Mouse (Mus musculus) C2C12 (cell line): ENCODE measurements around the gene Pygo2. TPM values are rescaled to one million over a fixed set of nuclear protein-coding genes. Genes with fewer than 3 reads are reported as not detected.
"Not testable (repeated sequence)": the region's sequence is repeated elsewhere in the genome, so short reads cannot be mapped to it uniquely, and the experiment has no call there.

Experiments
- H3K27me3 ChIP-seq: one replicate; pipeline ENCODE4 v1.6.1; 2011; ENCODE audit not compliant: control insufficient read depth, insufficient read depth, insufficient read length
- H3K36me3 ChIP-seq: one replicate; pipeline ENCODE4 v1.6.1; 2011; ENCODE audit not compliant: control insufficient read depth, insufficient read depth
- H3K4me3 ChIP-seq: one replicate; pipeline ENCODE4 v1.5.1; 2011; ENCODE audit warnings: mild to moderate bottlenecking, control low read depth; ENCODE audit not compliant: poor library complexity, insufficient read depth, severe bottlenecking
- H3K79me2 ChIP-seq: one replicate; pipeline ENCODE4 v1.6.1; 2011; ENCODE audit not compliant: control insufficient read depth, insufficient read depth
- H3K79me3 ChIP-seq: one replicate; pipeline ENCODE4 v1.6.1; 2011; ENCODE audit warnings: low read depth, control low read depth
- H3ac ChIP-seq: one replicate; pipeline ENCODE3; 2011; ENCODE audit warnings: low read depth; ENCODE audit not compliant: control insufficient read depth, insufficient read length
- CEBPB ChIP-seq: IDR thresholded peaks from one replicate; pipeline ENCODE4 v1.6.1; 2011; ENCODE audit warnings: low read depth, mild to moderate bottlenecking, control low read depth, moderate library complexity
- CTCF ChIP-seq: IDR thresholded peaks from one replicate; pipeline ENCODE4 v1.5.1; 2011; ENCODE audit not compliant: control insufficient read depth, insufficient read depth, insufficient read length
- FOSL1 ChIP-seq: IDR thresholded peaks from one replicate; pipeline ENCODE4 v1.8.0; 2011; ENCODE audit warnings: mild to moderate bottlenecking, low read length; ENCODE audit not compliant: poor library complexity, insufficient read depth, severe bottlenecking
- MAX ChIP-seq: IDR thresholded peaks from one replicate; pipeline ENCODE4 v1.6.1; 2011; ENCODE audit warnings: mild to moderate bottlenecking, control low read depth
- MYOD1 ChIP-seq: IDR thresholded peaks from one replicate; pipeline ENCODE4 v1.6.1; 2011; ENCODE audit warnings: low read depth; ENCODE audit not compliant: control insufficient read depth, insufficient read length
- MYOG ChIP-seq: IDR thresholded peaks from one replicate; pipeline ENCODE4 v1.6.1; 2011; ENCODE audit not compliant: control insufficient read depth, insufficient read length; ENCODE audit errors: extremely low read depth
- USF1 ChIP-seq: IDR thresholded peaks from one replicate; pipeline ENCODE4 v1.6.1; 2011; ENCODE audit warnings: low read depth, mild to moderate bottlenecking, control low read depth, moderate library complexity
- polyA plus RNA-seq: library from polyadenylated mRNA; unstranded; fragments of >200 nt; fragmentation: generic; extraction: Trizol; gene quantifications from one replicate; pipeline ENCODE4 v1.2.1, GENCODE M21; 2012; ENCODE audit warnings: missing spikeins

Pygo2 gene
- polyA plus RNA-seq, 1 experiment: 53.1 TPM

- Histone ChIP-seq H3K27me3 (no peaks in the 10 kb centered on the region), H3K4me3 (no peak overlapping the region), H3K36me3 (peaks cover 55% of the 10 kb centered on the region), H3K79me2 (peaks cover 51% of the 10 kb centered on the region), H3ac (no peak overlapping the region), H3K79me3 (peaks cover 26% of the 10 kb centered on the region)
- TF ChIP-seq USF1: no peak
- no peak for TF ChIP-seq FOSL1
- TF ChIP-seq MYOD1: no peak
- no peak for TF ChIP-seq CEBPB
- no peak for TF ChIP-seq CTCF
- TF ChIP-seq MAX: no peak
- TF ChIP-seq MYOG: no peak
These were observed 4.1 kb upstream of the Pygo2 start for GRCm38 (mm10) chr3:89425876-89426275.

GRCm38 (mm10) chr3:89429021-89429420, 993 bp upstream of the Pygo2 start:
- Histone ChIP-seq H3K79me2 (peaks cover 51% of the 10 kb centered on the region), H3K36me3 (peaks cover 59% of the 10 kb centered on the region), H3K79me3 (peaks cover 33% of the 10 kb centered on the region)
- H3ac ChIP-seq, H3K27me3 ChIP-seq, H3K4me3 ChIP-seq: not testable (repeated sequence)

DNA sequence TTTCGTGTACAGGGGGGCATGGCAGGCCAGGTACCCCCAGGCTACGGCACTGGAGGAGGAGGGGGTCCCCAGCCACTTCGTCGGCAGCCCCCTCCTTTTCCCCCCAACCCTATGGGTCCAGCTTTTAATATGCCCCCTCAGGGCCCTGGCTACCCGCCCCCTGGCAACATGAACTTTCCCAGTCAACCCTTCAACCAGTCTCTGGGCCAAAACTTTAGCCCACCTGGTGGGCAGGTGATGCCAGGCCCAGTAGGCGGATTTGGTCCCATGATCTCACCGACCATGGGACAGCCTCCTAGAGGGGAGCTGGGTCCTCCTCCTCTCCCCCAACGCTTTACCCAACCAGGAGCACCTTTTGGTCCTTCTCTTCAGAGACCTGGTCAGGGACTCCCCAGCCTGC, 2.6 kb downstream of the Pygo2 start:
- peaks cover 33% of the 10 kb centered on the region for H3K79me3 ChIP-seq
- no peaks in the 10 kb centered on the region for H3K27me3 ChIP-seq
- H3K36me3 ChIP-seq: peaks cover 30% of the 10 kb centered on the region
- no peak for TF ChIP-seq MYOG
- no peak for TF ChIP-seq USF1
- no peak for TF ChIP-seq CEBPB
- TF ChIP-seq MYOD1: no peak
- no peak for TF ChIP-seq MAX
- TF ChIP-seq CTCF: no peak
- no peak for TF ChIP-seq FOSL1
- no peak overlapping the region for H3ac ChIP-seq
- peaks cover 48% of the 10 kb centered on the region for H3K79me2 ChIP-seq
- no peak overlapping the region for H3K4me3 ChIP-seq

DNA sequence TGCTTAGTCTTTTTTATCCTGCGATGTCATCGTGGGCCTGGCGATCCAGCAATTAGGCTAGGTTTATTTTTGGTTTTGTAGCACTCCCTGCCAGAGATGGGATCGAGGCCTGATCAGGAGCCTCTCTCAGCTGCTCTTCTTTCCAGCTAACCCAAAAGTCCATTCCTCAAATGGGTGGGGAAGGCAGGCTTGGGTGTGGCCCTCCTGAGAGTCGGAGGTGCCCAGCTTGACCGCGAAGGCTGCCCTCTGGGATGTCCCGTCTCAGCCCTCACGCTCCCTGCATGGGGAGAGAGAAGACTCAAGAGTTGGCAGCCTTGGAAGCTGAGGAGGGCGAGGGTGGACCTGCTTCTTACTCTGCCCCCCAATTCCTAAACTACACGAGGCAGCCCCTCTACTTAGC, 4.5 kb downstream of the Pygo2 start:
- H3K79me2 ChIP-seq: peaks cover 48% of the 10 kb centered on the region

DNA sequence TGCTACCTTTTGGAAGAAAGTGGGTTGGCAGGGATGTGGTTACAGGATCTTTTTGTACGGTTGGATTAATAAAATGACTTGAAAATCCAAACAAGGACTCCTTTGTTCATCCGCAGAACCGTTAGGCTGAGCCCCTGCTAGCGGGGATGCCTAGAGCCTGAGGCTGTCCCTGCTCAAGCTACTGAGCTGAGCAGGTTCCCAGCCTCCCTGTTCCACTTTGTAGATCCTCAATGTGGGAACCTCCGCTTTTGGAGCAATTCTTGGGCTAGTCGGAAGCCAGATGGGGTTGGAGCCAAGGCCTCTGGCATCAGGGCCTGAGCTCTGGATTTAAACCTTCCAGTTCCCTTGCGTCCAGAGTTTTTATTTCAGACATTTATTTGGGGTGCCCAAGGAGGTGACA, 5.0 kb downstream of the Pygo2 start:
- H3K27me3 ChIP-seq: no peaks in the 10 kb centered on the region
- no peak overlapping the region for H3K4me3 ChIP-seq
- H3K36me3 ChIP-seq: peaks cover 23% of the 10 kb centered on the region

More for the DNA sequence above, 4.5 kb downstream of the Pygo2 start:
- H3K36me3 ChIP-seq: peaks cover 23% of the 10 kb centered on the region
- H3K27me3 ChIP-seq: no peaks in the 10 kb centered on the region
- H3K79me3 ChIP-seq: peaks cover 35% of the 10 kb centered on the region
- no peak overlapping the region for H3K4me3 ChIP-seq
- no peak overlapping the region for H3ac ChIP-seq
- no peak for TF ChIP-seq USF1
- no peak for TF ChIP-seq CEBPB
- TF ChIP-seq FOSL1: no peak
- no peak for TF ChIP-seq CTCF
- no peak for TF ChIP-seq MAX
- no peak for TF ChIP-seq MYOD1
- TF ChIP-seq MYOG: no peak

More for the DNA sequence above, 5.0 kb downstream of the Pygo2 start:
- TF ChIP-seq USF1 (no peak), MAX (no peak), CEBPB (no peak), CTCF (no peak), MYOD1 (no peak), FOSL1 (no peak)
- H3K79me2 ChIP-seq: peaks cover 48% of the 10 kb centered on the region
- no peak overlapping the region for H3ac ChIP-seq
- peaks cover 35% of the 10 kb centered on the region for H3K79me3 ChIP-seq
